Mouse (Mus musculus) C2C12 (cell line): ENCODE measurements around the gene Dera.

ENCODE experiments used
- CTCF ChIP-seq: IDR thresholded peaks from one replicate; pipeline ENCODE4 v1.5.1; 2011; ENCODE audit not compliant: control insufficient read depth, insufficient read depth, insufficient read length
- USF1 ChIP-seq: IDR thresholded peaks from one replicate; pipeline ENCODE4 v1.6.1; 2011; ENCODE audit warnings: low read depth, mild to moderate bottlenecking, control low read depth, moderate library complexity

DNA sequence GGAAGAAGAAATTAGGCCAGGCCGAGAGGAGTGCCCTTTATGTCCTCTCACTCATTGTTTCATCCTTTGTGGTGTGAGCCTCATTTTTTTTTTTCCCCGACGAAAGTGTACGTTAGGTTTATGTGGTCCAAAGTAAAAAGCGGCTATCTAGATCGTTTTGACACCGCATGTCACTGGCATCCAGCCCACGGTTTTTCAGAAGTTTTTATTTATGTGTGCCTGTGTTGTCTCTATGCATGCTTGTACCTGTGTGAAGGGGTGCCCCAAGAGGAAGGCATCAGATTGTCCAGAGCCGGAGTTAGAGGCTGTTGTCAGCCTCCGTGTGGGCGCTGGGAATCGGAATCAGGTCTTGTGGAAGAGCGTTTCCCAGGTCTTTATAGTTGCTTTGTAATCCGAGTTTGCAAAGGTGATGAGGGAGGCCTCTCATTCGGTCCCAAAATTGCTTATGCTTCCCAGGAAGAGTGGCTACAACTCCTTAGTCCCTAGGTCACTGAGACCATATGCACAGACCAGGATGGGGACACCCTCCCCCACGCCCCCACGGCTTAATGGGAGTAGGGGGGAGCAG lies 18.6 kb upstream of the Dera start:
- TF ChIP-seq CTCF: no peak
- TF ChIP-seq USF1: no peak
